Mouse (Mus musculus) MEL-GATA-1-ER (cell line): ENCODE results near the gene Neurl4.
A peak's percentile ranks its signal among the peaks of the same experiment; 100 is the strongest.
"Not testable (repeated sequence)": the region's sequence is repeated elsewhere in the genome, so short reads cannot be mapped to it uniquely, and the experiment has no call there.

Experiments used
- DNase-seq: peaks from one replicate; pipeline ENCODE4 v3.0.0-alpha.2; 2012; ENCODE audit warnings: low read depth; ENCODE audit errors: extremely low read depth

The Neurl4 gene

DNA sequence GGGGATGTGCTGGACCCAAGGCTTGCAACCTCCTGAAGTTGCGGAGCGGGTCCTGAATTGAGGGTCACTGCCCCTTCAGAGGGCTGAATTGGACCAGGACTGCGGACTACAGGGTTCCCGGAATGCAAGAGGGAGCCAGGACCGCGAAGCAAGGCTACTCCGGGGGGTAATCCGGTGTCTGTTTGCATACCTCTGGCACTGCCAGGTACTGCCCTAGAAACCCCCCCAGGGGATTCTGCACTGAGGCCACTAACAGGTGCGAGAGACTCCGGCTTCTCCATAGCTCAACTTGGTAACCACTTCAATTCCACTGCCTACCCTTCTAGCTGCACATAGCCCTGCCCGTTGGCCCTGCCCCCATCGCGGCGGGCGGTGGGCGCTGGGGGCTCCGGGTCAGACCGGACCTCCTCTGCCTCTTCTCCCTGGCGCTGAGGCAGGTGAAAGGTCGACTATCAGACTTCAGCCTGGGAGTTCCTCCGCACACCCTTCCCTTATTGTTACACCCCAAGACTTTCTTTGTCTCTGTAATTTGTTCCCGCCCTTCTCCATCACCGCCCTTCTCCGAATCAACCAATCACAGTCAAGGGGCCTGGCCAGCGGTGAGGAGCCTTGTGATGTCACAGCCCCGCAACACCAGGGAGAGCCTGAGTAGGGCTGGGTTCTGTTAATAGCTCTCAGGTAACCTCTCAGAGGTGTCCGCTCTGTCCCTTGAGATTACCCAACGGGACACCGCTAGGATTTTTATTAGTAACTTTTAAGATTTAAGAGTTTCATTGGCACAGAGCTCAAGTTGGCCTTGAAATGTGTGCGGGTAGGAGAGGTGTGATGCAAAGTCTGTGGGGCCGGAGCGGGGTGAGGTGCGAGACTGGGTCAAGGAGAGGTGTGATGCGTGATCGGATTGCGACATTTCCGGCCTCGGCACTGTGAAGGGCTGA, at the start of gene Neurl4, which contains the start of gene 2810408A11Rik:
Gene Neurl4 (plus strand): TSS at position 602 of the 935 bp plus-strand sequence.
Gene 2810408A11Rik (minus strand): TSS at position 517 of the 935 bp plus-strand sequence.
- DNase-seq = peak; percentile 94

DNA sequence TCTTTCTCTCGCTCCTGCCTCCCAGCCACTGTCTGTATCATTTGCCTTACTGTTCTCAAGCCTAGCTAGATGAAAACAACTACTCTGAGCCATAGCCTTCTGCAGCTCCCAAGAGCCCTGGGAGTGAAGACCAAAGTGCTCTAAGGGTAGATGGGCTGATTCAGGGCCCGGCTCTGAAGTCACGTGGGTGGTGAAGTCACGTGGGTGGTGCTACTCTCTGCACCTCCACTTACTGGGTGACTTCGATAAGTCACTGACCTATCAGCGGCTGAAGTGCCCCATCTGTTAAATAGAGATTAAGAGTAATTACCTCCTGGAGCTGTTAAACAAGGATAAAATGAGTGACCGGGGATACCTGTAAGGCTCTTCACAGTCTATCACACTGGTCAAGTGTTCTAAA, 46.9 kb upstream of the Neurl4 start:
- DNase-seq = peak; percentile 95

GRCm38 (mm10) chr11:69854680-69855079, 46.2 kb upstream of the Neurl4 start:
- DNase-seq = no peak

DNA sequence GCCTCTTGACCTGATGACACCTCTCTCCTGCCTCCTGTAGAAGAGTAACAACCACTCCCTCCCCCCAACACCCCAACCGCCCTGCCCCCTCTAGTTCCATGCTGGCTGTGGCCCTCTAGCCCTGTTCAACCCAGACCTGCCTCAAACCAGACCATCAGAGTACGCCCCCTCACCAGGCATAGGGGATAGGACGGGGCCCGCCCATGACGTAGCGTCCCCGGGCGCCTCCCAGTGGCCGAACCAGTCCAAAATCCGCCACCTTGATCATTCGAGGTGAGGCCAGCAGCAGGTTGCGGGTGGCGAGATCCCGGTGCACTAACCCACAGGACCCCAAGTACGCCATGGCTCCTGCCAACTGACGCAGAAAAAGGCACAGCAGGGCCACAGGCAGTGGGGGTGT, 45.5 kb upstream of the Neurl4 start:
- no peak for DNase-seq

- no peak for DNase-seq
Observed at GRCm38 (mm10) chr11:69858113-69858998, 42.5 kb upstream of the Neurl4 start, which contains the start of gene Tnk1. Gene Tnk1 (minus strand): TSS chr11:69858730.

DNA sequence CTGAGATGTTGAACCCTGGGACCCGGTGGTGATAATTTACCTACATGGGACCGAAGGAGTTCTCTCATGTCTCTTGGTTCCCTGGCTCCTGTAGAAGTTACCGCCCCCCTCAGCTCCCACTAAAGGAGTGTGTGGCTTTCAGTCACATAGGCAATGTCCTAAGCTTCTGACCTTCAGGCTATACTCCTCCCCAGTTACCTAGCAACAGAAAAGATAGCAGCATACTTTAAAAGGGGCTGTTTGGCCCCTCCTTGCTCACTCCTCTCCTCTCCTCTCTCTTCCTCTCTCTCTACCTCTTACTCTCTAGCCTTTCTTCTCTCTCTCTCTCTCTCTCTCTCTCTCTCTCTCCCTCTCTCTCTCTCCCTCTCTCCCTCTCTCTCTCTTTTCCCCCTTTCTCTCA, 37.1 kb upstream of the Neurl4 start:
- DNase-seq = not testable (repeated sequence)

DNA sequence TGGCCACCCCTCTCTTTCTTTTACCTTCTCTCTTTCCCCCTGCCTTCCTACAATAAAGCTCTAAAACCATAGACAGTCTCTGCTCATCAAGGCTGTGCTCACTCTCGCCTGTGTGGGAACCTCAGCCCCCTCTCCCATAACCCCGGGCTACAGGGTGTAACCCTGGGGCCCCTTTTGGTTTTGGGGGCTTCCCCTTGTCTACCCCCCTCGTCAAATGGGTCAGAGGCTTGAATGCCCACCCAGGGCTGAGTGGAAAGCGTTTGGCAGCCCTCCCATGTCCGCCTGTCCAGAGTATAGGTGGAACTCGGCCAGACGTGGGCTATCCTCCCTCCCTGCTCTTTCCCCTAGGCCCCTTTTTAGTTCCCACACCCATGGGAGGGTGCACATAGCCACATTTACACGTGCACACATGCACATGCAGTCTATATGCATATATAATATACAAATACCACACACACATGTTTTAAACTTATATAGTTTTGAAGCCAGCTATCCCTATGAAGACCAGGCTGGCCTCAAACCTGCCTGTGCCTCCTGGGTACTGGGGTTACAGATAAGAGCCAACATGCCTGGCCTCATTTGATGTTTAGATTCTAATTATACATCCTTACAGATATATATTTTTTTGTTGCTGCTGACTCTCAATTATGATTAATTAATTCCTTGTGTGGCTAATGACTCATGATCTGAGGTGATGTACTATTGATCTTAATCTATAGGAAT, 36.6 kb upstream of the Neurl4 start:
- no peak for DNase-seq

GRCm38 (mm10) chr11:69865561-69865960, 35.3 kb upstream of the Neurl4 start:
- no peak for DNase-seq

GRCm38 (mm10) chr11:69867335-69867734, 33.5 kb upstream of the Neurl4 start:
- no peak for DNase-seq

DNA sequence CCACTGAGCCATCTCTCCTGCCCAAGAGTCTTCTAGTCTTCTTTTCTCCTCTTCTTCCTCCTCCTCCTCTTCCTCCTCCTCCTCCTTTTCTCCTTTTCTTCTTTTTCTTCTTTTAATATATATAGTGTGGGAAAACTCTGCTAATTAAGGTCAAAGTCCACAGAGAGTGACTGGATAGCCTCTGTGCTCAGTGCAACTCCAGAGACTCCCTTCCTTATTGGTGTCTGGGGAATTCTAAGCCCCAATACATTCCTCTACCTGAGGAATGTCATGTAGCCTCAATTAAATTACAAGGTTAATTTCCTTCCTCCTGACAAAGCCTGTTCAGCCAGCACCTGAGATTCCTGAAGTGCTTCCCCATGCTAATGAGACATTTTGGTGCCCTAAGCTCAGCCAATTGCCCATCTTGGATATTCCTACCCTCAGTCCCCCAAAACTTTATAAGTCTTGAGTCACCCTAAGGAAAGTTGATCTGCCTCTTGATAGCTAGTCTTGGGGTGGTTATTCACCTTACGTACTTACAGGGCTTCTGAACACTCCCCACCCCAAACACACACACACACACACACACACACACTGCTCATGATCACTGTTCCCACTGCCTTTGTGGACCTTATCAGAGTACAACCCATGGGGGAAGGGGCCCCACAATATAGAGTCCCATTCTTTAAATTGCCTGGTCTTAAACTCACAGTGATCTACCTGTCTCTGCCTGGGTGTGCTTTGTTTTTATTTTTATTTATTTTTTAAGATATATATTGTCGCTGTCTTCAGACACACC, 30.4 kb upstream of the Neurl4 start:
- no peak for DNase-seq

DNA sequence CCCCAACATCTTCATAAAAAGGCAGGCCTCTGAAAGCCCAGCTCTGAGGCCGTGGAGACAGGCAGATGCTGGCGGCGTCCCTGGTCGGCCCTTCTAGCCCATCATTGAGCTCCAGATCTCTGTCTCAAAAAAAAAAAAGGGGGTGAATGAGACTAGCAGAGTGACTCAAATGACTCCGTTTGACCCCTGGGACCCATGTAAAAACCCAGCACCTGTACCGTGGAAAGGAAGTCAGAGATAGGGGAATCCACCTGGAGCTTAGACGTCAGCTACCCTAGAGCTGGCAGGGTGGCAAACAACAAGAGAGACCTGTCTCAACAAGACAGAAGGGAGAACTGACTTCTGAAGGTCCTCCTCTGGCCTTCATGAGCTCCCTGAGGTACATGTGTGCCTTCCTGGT, 29.1 kb upstream of the Neurl4 start:
- no peak for DNase-seq

- DNase-seq = no peak
Observed at GRCm38 (mm10) chr11:69872451-69872850, 28.4 kb upstream of the Neurl4 start.

GRCm38 (mm10) chr11:69876186-69876585, 24.7 kb upstream of the Neurl4 start:
- DNase-seq = peak; percentile 83

- DNase-seq = peak; percentile 72
Observed at GRCm38 (mm10) chr11:69876867-69877266, 24.0 kb upstream of the Neurl4 start.

GRCm38 (mm10) chr11:69877878-69878277, 23.0 kb upstream of the Neurl4 start, which contains the start of gene Tmem95:
Gene Tmem95 (minus strand): TSS chr11:69878018.
- no peak for DNase-seq

- DNase-seq = no peak
Observed at GRCm38 (mm10) chr11:69878399-69878798, 22.5 kb upstream of the Neurl4 start.

DNA sequence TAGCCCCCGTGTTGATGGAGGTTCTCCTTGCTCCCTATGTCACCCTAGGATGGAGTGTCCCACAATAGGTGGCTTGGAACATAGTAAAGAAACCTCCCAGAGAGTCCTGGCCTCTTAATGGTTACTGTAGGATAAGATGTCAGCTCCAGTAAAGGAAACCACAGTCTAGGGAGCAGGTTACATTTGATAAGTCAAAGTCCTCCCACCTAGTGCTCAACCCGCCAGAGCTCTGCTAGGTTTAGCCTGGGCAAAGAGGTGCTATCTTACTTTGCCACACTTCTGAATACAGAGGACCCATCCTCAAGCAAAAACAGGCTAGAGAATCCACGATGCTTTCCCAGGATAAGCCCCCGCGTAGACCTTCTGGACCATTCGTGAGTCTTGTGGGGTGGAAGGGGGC, 21.9 kb upstream of the Neurl4 start:
- peak; percentile 66 for DNase-seq

GRCm38 (mm10) chr11:69879711-69880110, 21.2 kb upstream of the Neurl4 start:
- DNase-seq = no peak

GRCm38 (mm10) chr11:69880506-69880852, 20.4 kb upstream of the Neurl4 start:
- DNase-seq = no peak

GRCm38 (mm10) chr11:69880853-69881603, 19.8 kb upstream of the Neurl4 start, which contains the start of gene Kctd11:
Gene Kctd11 (minus strand): TSS chr11:69881406.
- no peak for DNase-seq
